In genomic region chr5:9690192-9690591, GRCm38 (mm10) we compare ENCODE assay signal across 22 mouse cellular contexts. TPM values are rescaled to one million over a fixed set of nuclear protein-coding genes. Genes with fewer than 3 reads are reported as not detected.
DNase-seq lines count a peak whose midpoint lies in the region; ATAC-seq lines count a peak whose summit lies in the region.
"Had no signal": no experiment of that assay in that cellular context is flagged by ENCODE, and none has a peak within 500 bp of the region (broad histone marks: within the 10 kb centered on the region; RNA-seq: fewer than 3 reads in every experiment).

No protein-coding gene starts in this region.

- no peak overlapping the region for H3K4me3 ChIP-seq in midbrain, embryonic 11.5 days (ENCODE audit: low read depth, low read length)
- H3K4me3 ChIP-seq in midbrain, embryonic 12.5 days: no peak overlapping the region
- no peak overlapping the region for H3K4me3 ChIP-seq in midbrain, embryonic 14.5 days (replicated peaks; ENCODE audit: low read depth, low read length)
- H3K4me3 ChIP-seq in midbrain, embryonic 16.5 days (ENCODE audit: low read depth, low read length): no peak overlapping the region
- H3K4me3 ChIP-seq: embryonic facial prominence, embryonic 10.5 days; embryonic facial prominence, embryonic 12.5 days; forebrain, embryonic 13.5 days had no signal

- H3K27ac ChIP-seq in midbrain, embryonic 11.5 days (ENCODE audit: low read depth, low read length): no peak overlapping the region
- H3K27ac ChIP-seq in midbrain, embryonic 12.5 days (replicated peaks): no peak overlapping the region
- H3K27ac ChIP-seq in midbrain, embryonic 14.5 days (replicated peaks; ENCODE audit: low read depth, low read length): no peak overlapping the region
- H3K27ac ChIP-seq in midbrain, embryonic 16.5 days (ENCODE audit: low read length): no peak overlapping the region
- H3K27ac ChIP-seq: embryonic facial prominence, embryonic 10.5 days; embryonic facial prominence, embryonic 12.5 days; forebrain, embryonic 13.5 days had no signal

- H3K36me3 ChIP-seq in midbrain, embryonic 11.5 days (ENCODE audit: control insufficient read depth, insufficient read depth, low read length): no peaks in the 10 kb centered on the region
- no peaks in the 10 kb centered on the region for H3K36me3 ChIP-seq in midbrain, embryonic 12.5 days
- H3K36me3 ChIP-seq in midbrain, embryonic 14.5 days (ENCODE audit: control insufficient read depth, insufficient read depth, low read length): no peaks in the 10 kb centered on the region
- no peaks in the 10 kb centered on the region for H3K36me3 ChIP-seq in midbrain, embryonic 16.5 days (ENCODE audit: control insufficient read depth, insufficient read depth, low read length)
- H3K36me3 ChIP-seq: embryonic facial prominence, embryonic 10.5 days; embryonic facial prominence, embryonic 12.5 days had no signal

- DNase-seq in midbrain, embryonic 11.5 days (ENCODE audit: low spot score, missing footprints): peak; percentile 77
- no peak for DNase-seq in midbrain, embryonic 14.5 days
- no peak for DNase-seq in adrenal gland, postnatal 25 days
- DNase-seq in spleen, postnatal 4 days (ENCODE audit: low spot score in 2 of 2): no peak
- DNase-seq: adrenal gland, adult 2 months; adrenal gland, postnatal 10 days; adrenal gland, postnatal 36 days; cerebellum, adult 11-12 months; cerebellum, adult 2 months; cerebellum, adult 9-10 months; cerebellum, postnatal 10 days; cerebellum, postnatal 25 days had no signal

- no peaks in the 10 kb centered on the region for H3K9me3 ChIP-seq in midbrain, embryonic 11.5 days (ENCODE audit: control insufficient read depth, low read length)
- no peaks in the 10 kb centered on the region for H3K9me3 ChIP-seq in midbrain, embryonic 12.5 days
- H3K9me3 ChIP-seq in midbrain, embryonic 14.5 days (ENCODE audit: control insufficient read depth, low read length): no peaks in the 10 kb centered on the region
- no peaks in the 10 kb centered on the region for H3K9me3 ChIP-seq in midbrain, embryonic 16.5 days (replicated peaks; ENCODE audit: control insufficient read depth, low read length, poor library complexity, severe bottlenecking)
- H3K9me3 ChIP-seq: embryonic facial prominence, embryonic 10.5 days; embryonic facial prominence, embryonic 12.5 days; forebrain, embryonic 13.5 days had no signal

- H3K9ac ChIP-seq in midbrain, embryonic 11.5 days (ENCODE audit: low read length): no peak overlapping the region
- H3K9ac ChIP-seq in midbrain, embryonic 12.5 days (replicated peaks): no peak overlapping the region
- H3K9ac ChIP-seq in midbrain, embryonic 14.5 days (replicated peaks; ENCODE audit: low read length): no peak overlapping the region
- H3K9ac ChIP-seq in midbrain, embryonic 16.5 days (ENCODE audit: low read depth, low read length): no peak overlapping the region
- H3K9ac ChIP-seq: embryonic facial prominence, embryonic 12.5 days; forebrain, embryonic 13.5 days had no signal

- H3K4me2 ChIP-seq in midbrain, embryonic 11.5 days: no peak overlapping the region
- H3K4me2 ChIP-seq in midbrain, embryonic 12.5 days (replicated peaks): no peak overlapping the region
- H3K4me2 ChIP-seq in midbrain, embryonic 14.5 days (ENCODE audit: low read length): no peak overlapping the region
- H3K4me2 ChIP-seq in midbrain, embryonic 16.5 days (ENCODE audit: low read length): no peak overlapping the region
- H3K4me2 ChIP-seq: embryonic facial prominence, embryonic 12.5 days; forebrain, embryonic 13.5 days had no signal

- 34% methylated on average over 1 of the region's 1 CpGs for WGBS in midbrain, embryonic 11.5 days
- WGBS in midbrain, embryonic 12.5 days: 22% methylated on average over 1 of the region's 1 CpGs
- WGBS in midbrain, embryonic 14.5 days: 5% methylated on average over 1 of the region's 1 CpGs
- 13% methylated on average over 1 of the region's 1 CpGs for WGBS in midbrain, embryonic 16.5 days

- 0 out of 2 replicates have a peak, but pooled peaks cover 4% of the 10 kb centered on the region for H3K4me1 ChIP-seq in midbrain, embryonic 11.5 days (ENCODE audit: control insufficient read depth, insufficient read depth, low read length)
- H3K4me1 ChIP-seq in midbrain, embryonic 12.5 days: peaks cover 7% of the 10 kb centered on the region; the same call in 1 of the 2 replicates
- peaks cover 9% of the 10 kb centered on the region for H3K4me1 ChIP-seq in midbrain, embryonic 14.5 days (ENCODE audit: control insufficient read depth, insufficient read depth, low read length)
- no peaks in the 10 kb centered on the region for H3K4me1 ChIP-seq in midbrain, embryonic 16.5 days (ENCODE audit: control insufficient read depth, insufficient read depth, low read length)
- H3K4me1 ChIP-seq: embryonic facial prominence, embryonic 10.5 days; embryonic facial prominence, embryonic 12.5 days; forebrain, embryonic 13.5 days had no signal

- H3K27me3 ChIP-seq in midbrain, embryonic 11.5 days (ENCODE audit: control insufficient read depth, insufficient read depth, low read length): no peaks in the 10 kb centered on the region
- H3K27me3 ChIP-seq in midbrain, embryonic 12.5 days: no peaks in the 10 kb centered on the region
- H3K27me3 ChIP-seq in midbrain, embryonic 14.5 days (ENCODE audit: control insufficient read depth, insufficient read depth, low read length): no peaks in the 10 kb centered on the region
- H3K27me3 ChIP-seq in midbrain, embryonic 16.5 days (ENCODE audit: control insufficient read depth, insufficient read depth, low read depth, low read length): no peaks in the 10 kb centered on the region
- H3K27me3 ChIP-seq: embryonic facial prominence, embryonic 12.5 days had no signal

- peak; percentile 71 for ATAC-seq in midbrain, embryonic 11.5 days (ENCODE audit: low FRiP score)
- peak; percentile 81 for ATAC-seq in midbrain, embryonic 12.5 days (ENCODE audit: low FRiP score, low read depth)
- ATAC-seq in midbrain, embryonic 14.5 days (ENCODE audit: low FRiP score, low TSS enrichment): peak; percentile 64; the same call in 1 of the 2 replicates
- ATAC-seq in midbrain, embryonic 16.5 days: peak; percentile 80; the same call in 1 of the 2 replicates
- ATAC-seq in megakaryocyte progenitor cell, adult 5-6 weeks (replicated peaks; ENCODE audit: poor library complexity): no peak
- ATAC-seq: forebrain, embryonic 13.5 days; forebrain, embryonic 16.5 days had no signal

RNA-seq across cellular contexts. Expression of gene Grm3, which starts 34.8 kb away (rescaled TPM):
- polyA plus RNA-seq in midbrain, embryonic 11.5 days (2014; fragmentation: Nextera tagmentation; extraction: Ambion mirVana): 4.2 and 5.0 TPM in 2 replicates
- 11.0 and 12.6 TPM in 2 replicates for polyA plus RNA-seq in midbrain, embryonic 12.5 days (2016; fragmentation: Nextera tagmentation; extraction: Ambion mirVana)
- polyA plus RNA-seq in midbrain, embryonic 14.5 days (2014; fragmentation: Nextera tagmentation; extraction: Ambion mirVana): 34.9 and 39.1 TPM in 2 replicates
- 61.0 and 82.6 TPM in 2 replicates for polyA plus RNA-seq in midbrain, embryonic 16.5 days (2015; fragmentation: Nextera tagmentation; extraction: Ambion mirVana)
- total RNA-seq in adrenal gland, postnatal 25 days (2021): 0.12 TPM in 1 of 2 replicates, not detected in the other
- not detected in 2 replicates for total RNA-seq in megakaryocyte progenitor cell, adult 5-6 weeks (2015)
- not detected in 2 replicates for total RNA-seq in megakaryocyte progenitor cell, adult 5-6 weeks (2017)
- total RNA-seq: adrenal gland, adult 2 months; ES-E14; MEL had no signal
- polyA plus RNA-seq: C2C12 had no signal
